Mouse (Mus musculus): ENCODE measurements at regions not wholly inside any gene's neighbourhood (a gene's known extent, or its start where the extent isn't known, plus 50 kb on each side); places are given as distances from the start of the nearest gene placed in this dataset.

DNA sequence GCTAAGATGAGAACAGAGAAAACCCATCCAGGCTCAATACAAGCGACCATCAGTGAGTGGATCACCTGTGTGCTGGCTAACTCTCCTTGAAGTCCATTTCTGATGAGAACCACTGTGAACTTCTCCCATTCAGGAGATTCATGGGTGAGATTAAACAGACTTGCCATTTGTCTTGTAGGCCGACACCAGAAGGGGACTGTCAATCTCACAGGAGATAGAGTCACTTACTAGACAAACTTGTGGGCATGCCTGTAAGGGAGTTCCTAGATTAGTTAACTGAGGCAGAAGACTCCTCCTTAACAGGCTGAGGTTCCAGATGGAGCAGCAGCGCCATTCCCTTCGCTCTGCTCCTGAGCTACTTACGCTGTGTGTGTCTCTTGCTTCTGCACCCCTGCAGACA, 114.7 kb upstream of the Max start:
- no peak for TF ChIP-seq CTCF (IDR thresholded peaks at IDR 0.05)
- TF ChIP-seq EP300 (IDR thresholded peaks at IDR 0.05) = no peak
